Mouse (Mus musculus): ENCODE results near the gene Ank3.

Ank3 gene

DNA sequence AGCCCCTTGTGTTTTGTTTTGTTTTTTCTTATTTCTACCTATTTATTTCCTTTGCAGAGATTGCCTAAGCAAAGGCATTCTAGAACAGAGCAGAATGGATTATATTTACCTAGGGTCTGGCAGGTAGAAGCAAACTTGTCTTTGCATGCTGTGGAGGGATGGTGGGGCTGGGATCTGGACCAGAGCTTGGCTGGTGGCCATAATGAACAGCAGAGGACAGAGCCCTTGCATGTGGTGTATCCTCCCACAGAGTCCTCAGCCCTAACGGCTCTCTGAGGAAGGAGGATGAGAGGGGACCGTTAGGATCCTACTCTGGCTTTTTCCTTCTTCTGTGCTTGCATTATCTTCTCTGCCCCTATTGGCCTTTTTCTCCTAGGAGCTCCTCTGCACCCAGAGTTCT, 79.1 kb downstream of the Ank3 start:
- CTCF ChIA-PET = no interaction called here

DNA sequence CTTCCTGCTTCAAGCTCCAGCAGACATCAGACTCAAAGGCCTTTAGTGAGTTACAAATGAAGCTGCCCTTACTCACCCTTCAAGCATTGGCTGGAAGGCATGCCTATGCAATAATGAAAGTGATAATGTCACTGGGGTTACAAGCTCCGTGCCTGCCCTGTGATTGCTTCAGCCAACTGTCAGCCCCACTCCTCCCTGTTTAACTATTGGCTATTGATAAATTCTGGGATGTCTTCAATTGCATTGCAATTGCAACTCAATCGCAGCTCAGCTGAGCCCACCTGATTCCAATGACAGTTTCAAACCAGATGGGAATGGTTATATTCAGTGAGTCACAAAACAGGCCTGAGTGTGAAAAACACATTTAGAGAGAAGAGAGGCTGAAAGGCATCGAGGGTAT, 80.3 kb downstream of the Ank3 start:
- CTCF ChIA-PET = no interaction called here

DNA sequence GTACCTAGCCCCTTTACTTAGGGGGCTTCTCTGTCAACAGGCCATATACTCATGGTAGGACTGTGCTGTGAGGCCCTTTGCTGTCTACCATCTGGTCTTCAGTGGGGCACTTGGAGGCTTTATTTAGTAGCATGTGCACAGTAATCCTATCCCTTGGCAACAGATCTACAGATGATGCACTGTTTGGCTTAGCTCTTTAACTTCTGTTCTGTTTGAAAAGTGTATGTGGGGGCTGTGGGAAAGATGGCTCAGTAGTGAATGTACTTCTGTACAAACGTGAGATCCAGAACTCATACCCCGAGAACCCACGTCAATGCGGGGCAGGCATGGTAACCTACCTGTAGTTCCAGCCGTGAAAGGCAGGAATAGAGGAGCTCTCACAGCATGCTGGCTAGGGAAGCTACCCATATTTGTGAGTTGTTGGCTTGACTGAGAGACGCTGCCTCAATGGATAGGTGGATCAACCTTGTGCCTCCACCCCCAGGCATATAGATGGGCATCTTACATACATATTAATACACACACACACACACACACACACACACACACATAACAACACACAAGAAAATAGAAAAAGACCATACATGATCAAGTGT, 86.7 kb downstream of the Ank3 start:
- CTCF ChIA-PET = interaction anchor here (0.6 kb wide), 1 partner anchor 605 kb away, joined by 3 read pairs; no protein-coding TSS in a partner anchor

DNA sequence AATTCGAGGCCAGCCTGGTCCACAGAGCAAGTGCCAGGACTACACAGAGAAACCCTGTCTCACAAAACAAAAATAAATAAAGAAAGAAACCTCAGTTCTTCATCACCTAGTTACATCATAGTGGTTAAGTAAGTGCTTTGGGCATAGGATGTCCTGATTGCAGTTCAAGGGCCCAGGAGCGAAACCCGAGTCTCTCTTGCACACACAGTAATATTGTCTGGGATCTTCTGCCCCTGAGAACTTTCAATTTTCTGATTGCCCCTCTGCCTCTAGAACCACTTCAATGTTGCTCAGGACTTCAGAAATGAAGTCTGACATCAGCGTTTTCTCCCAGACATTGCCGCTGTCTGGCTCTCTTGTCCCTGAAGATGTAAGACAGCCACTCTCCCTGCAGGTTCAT, 91.6 kb downstream of the Ank3 start:
- CTCF ChIA-PET = no interaction called here

DNA sequence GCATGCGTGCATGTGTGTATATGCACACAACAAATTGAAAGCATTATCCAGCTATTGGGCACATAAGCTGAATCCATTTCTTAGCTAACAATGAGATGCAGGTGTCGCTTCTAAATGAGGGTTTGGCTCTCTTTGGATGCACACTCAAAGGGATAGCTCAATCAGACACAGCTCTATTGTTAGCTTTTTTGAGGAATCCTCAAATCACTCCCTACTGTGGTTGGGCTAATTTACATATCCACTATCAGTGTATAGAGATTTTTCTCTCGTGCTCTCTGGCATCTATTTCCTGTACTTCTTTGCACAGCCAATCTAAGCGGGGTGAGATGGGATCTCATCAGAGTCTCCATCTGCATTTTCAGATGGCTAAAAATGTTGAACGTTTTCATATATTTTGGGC, 93.4 kb downstream of the Ank3 start:
- CTCF ChIA-PET = no interaction called here

DNA sequence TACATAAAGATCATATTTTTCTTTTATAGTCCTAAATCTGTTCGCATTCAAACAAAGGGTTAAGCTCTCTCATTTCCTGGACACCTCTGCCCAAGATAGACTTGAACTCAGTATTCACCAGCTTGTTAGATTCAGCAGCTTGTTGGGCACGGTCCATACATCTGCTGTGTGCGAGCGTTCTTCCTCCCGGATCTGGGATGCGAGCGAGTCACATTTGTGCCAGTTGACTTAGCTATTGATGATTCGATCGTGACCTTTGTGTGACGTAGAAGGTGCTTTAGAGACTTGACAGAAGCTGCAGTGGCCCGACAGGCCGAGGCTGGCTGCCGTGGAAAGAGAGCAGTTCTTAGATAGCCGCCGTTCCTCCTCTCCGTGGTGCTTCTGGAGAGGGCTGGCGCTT, 98.8 kb downstream of the Ank3 start:
- CTCF ChIA-PET = no interaction called here

DNA sequence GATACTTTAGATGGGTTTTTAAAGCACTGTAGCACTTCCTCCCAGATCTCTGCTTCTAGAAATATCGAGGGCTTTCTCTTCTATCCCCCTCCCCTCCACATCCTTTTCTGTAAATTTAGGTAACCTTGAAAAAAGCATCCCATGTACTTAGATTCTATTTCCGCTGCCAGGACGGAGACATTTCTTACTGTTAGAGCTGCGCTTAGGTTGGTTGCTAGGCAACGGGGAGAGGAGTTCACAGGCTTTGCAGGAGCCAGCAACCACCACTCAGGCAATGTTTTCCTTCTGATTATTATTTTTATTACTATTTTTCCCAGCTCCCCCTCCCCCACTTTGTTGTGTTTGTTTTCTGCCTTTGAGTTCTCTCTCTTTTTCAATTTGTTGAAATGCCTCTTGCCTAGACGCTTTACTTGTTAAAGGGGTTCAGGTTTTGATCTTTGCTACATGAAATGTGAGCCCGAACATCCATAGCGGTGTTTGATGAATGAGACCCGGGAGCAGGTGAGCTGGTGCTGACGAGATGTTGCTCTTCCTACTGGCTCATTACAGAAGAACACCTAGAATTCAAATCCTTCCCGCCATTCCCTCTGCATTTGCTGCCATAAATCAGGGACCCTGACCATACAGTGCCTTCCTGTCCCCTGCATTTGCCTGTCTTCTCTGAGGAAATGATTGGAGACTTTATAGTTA, 101.7 kb downstream of the Ank3 start:
- CTCF ChIA-PET = no interaction called here

DNA sequence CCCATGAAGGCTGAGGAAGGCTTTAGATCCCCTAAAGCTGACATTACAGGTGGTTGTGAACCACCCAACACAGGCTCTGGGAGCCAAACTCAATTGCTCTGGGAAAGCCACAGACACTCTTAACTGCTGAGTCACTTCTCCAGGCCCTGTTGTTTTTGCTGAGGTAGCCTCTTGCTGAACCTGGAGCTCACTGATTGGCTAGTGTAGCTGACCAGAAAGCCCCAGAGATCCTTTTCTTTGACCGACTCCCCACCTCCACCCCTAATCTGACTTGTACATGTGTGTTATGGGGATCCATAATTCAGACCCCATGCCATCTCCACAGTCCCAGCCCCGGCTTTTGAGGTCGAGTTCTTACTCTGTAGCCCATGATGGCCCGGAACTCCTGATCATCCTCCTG, 105.2 kb downstream of the Ank3 start:
- CTCF ChIA-PET = no interaction called here

DNA sequence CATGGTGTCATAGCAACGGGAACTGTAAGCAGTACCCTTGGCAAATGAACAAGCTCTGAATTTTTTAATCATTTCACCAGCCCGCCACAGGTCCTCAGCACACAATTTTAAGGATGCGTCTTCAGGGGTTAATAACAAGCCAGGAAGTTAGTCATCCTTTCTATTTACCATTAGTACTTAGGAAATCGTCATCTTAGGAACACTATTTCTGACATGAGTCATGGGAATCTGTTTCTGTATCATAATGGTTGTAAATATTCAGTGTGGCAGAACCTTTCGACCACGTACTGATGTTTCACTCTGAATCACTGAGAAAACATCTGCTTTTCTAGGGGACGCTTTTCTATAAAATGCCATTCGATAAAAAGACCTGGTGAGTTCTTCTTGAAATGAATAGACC, 109.1 kb downstream of the Ank3 start:
- CTCF ChIA-PET = no interaction called here

DNA sequence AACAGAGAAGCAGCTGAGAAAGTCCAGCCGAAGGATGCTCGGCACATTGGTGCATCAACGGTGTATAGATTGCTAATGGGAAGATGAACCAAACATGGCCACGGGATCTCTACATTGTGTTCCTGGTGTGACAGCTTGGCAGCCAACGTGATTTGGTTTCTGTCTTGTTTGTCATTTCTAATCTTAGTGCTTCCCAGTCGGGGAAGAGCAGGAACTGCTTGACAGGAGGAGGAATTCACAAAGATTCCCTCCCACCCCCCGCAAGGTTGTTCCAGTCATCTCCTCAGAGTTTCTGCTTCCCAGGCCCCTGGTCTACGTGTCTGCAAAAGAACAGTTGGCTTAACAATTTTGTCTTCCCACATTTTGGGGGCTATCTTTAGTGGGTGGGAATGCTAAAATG, 111.8 kb downstream of the Ank3 start:
- CTCF ChIA-PET = no interaction called here

DNA sequence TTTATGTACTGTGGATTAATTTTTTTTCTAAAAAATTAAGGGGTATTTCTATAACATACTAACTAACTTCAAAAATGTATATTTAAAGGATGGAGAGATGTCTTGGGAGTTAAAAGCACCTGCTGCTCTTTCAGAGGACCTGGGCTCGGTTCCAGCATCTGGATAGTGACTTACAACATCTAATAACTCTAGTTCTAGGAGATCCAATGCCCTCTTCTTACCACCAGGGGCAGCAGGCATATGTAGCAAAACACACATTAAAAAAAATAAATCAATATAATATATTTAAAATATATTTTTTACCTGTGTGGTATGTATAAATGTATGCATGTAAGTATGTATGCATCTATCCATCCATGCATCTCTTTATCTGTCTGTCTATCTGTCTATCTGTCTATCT, 112.7 kb downstream of the Ank3 start:
- CTCF ChIA-PET = no interaction called here

DNA sequence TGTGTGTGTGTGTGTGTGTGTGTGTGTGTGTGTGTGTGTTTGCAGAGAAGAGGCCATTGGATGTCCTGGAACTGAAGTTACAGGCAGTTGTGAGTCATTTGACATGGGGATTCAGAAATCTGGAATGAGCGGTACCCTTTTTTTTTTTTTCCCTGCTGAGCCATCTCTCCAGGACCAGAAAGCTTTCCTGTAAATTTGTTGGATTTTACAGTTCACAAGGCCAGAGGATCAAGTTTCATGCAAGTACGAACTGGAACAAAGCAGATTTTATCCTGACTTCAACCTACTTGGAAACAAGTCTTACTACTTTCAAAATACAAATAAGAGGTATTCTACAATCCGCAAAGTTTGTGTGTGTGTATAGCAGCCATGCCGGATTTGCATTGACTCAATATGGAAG, 123.4 kb downstream of the Ank3 start:
- CTCF ChIA-PET = no interaction called here

DNA sequence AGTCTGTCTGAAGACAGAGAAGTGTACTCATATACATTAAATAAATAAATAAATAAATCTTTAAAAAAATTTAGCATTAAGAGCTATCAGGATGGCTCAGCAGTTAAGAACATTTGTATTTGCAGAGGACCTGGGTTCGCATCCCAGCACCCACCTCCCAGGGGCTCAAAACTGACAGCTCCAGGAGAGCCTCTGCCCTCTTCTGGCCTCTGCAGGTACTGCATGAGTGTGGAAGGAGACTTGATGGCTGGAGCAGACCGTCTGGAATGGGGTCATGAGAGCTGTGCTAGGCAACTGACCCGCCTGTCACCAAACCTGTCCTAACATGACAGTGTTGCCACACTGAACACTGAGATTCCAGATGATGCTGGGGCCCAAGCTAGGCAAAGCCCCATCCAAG, 124.6 kb downstream of the Ank3 start:
- CTCF ChIA-PET = no interaction called here

DNA sequence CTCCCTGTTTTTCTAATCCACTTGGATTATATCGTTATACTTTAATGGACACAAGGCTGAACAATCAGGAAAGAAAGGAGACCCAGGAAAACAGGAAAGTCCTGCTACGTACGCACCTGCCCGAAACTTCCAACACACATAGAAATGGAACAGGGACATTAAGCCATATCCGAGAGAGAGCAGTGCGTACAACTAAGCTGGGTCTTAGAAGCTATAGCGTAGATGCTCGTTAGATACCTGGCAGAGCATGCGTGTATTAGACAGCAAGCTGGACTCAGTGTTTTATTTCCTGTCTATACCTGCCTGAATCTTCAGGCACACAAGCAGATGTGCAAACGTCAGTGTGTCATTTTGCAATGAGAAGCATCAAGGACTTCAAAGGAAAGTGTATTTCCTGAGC, 128.7 kb downstream of the Ank3 start:
- CTCF ChIA-PET = no interaction called here

DNA sequence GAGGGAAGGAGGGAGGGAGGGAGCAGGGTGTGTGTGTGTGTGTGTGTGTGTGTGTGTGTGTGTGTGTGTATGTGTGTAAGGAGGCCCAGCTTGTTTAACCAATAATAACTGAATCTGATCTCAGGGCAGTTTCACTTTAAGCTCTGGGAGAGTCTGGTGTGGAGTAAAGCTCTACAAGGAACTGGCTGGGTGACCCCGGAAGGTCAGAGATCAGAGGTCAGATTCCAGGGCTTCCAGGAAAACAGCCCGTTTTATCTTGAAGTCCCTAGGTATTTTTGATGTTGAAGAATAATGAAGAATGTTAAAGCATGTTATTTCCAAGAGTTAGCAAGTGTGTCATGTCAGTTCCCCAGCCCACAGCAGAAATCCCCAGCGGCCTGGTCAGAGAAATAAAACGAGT, 130.2 kb downstream of the Ank3 start:
- CTCF ChIA-PET = no interaction called here

DNA sequence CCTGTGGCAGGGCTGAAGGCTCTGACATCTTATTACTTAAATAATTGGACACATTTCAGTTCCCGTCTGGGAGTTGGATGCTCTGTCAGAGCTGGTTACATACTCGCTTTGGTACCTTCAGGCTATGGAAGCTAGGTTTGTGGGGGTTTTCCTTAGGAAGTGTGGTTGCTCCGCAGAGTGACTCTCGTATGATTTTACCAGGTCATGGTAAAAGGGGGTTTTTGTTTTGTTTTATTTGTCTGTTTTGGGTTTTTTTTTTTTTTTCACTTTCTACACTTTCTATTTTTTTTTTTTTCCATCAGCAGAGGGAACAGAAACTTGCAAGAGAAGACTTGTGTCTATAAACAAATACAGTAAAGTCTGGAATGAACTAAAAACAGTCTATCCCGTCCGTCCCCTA, 131.8 kb downstream of the Ank3 start:
- CTCF ChIA-PET = no interaction called here

DNA sequence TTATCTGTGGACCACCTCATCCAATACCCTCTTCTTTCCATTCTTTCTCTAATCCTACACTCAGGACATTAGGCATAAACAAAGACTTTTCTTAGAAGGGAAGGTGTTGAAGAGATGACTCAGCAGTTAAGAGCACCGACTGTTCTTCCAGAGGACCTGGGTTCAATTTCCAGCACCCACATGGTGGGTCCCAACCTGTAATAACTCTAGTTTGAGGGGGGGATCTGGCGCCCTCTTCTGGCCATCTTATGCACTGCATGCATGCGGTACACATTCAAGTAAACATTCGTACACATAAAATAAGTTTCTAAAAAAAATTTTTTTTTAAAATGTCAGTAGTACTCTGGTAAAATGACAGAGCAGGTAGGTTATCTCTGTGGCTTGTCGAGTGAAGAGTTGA, 133.0 kb downstream of the Ank3 start:
- CTCF ChIA-PET = no interaction called here

DNA sequence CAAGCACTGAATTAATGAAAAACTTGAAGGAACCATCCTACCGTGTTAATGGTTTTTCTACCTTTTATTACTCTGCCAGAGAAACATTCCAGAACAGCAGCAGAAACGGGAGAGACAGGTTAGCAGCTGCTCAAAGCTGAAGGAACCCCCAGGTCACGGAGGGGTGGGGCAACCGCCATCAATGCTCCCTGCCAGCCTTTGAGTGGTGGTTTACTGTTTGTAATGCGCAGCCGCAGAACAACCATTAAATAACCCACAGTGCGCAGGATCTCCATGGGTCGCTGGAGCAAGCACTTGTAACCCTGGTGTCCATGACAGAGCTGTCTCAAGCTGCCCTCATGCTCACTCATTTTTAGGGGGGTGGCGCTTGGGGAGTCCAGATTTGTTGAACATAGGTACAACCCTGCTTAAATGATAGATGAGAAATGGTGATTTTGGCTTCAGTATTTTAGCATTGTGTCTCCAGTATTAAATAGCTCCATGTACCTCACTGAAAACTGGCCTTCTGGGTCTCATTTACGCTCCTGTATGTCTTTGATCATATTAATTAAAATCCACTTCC, 133.7 kb downstream of the Ank3 start:
- CTCF ChIA-PET = no interaction called here

DNA sequence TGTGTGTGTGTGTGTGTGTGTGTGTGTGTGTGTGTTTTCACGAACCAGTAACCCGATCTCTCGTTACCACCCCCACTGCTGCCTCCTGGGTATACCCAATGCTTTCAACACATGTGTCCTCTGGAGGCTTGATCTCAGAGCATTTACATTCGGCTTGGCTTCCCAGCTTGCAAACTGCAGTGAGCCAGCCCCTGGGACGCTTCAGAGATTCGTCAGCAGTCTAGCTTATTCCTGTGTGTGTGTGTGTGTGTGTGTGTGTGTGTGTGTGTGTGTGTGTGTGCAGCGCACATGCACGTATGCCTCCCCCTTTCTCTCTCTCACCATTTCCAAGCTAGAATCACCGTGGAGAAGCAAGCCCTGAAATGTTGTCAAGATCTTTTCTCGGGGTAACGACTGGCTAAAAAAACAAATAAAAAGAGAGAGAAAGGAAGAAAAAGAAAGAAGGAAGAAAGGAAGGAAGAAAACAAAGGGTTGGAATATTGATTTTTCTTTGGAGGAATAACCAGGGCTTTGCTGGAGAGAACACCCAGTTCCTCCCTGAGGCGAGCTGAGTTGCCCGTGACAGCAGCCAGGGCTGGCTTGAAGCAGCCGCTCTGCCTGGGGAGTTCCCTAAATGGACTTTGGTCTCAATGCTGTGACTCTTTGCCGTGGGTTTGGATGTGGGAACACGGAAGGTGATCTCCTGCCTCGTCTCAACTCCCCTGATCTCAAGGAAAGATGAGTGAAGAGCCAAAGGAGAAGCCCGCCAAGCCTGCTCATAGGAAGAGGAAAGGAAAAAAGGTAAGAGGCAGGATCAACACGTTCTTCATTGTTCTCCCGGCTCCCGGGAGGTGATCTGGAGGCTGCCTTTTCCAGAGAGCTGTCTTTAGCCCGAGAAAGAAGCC, 135.2 kb downstream of the Ank3 start:
- CTCF ChIA-PET = no interaction called here

DNA sequence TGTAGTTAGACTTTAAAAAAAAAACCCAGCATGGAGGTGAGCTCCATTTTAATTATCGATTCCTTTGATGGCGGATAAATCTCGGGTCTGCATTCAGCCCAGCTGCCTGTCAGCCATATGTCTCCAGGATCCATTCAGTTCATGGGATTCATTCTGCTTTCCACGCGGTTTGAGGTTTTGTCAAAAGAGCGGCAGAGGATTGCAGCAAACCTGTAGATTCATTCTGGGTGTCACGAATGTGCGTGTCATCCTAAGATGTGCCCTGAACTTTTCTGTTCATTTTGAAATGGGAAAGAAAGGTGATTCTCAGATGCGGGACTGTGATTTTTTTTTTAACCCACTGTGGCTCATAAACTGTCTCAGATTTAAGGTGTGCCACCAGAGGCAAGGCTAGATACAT, 136.1 kb downstream of the Ank3 start:
- CTCF ChIA-PET = no interaction called here

DNA sequence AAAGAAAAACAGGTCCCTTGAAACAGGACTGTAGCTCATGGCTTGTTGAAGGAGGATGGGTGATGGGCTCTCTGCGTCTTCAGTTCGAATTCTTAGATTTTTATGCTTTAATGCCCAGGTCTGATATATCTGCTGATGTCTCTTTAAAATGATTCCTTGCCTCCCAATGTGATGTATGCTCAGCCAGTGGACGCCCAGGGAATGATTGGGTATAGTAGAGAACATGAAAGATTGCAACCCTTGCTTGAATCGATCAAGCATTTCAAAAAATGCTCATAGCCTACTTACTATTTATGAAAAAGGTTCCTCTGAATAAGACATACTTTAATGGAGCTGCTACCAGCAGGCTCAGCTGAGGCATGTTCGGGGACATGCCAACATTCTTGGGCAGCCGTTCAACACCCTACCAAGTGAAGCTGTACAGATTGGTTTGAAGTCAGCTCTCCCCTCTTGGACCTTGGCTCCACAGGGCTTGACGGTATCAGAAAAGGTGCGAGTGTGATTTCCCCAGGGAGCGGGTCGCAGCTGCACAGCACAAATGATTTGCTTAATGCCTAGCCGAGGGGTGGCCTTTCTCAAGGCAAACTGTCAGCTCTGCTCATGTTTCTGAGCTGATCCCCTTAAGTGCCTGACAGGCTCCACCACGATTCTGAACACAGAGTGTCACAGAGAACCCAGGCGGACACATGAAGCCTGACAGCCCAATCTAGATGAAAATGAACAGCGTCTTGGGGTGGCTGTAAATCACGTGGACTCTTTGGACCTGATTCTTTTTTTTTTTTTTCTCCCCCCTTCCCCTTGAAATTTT, 136.8 kb downstream of the Ank3 start:
- CTCF ChIA-PET = no interaction called here

DNA sequence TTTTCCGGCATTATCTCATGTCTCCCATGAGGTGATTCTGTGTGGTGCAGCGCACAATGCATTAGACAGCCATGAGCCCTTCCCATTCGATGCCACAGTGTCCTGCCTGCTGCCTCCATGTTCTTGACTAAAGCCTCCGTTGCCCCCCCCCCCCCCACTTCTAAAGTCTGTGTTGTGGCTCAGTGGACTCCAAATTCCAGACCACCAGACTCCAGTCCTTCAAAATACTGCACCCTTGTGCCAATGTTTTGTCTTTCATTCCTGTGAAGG, 137.3 kb downstream of the Ank3 start:
- CTCF ChIA-PET = no interaction called here
